ENCODE assay signal across 11 mouse cellular contexts in the genomic region with DNA sequence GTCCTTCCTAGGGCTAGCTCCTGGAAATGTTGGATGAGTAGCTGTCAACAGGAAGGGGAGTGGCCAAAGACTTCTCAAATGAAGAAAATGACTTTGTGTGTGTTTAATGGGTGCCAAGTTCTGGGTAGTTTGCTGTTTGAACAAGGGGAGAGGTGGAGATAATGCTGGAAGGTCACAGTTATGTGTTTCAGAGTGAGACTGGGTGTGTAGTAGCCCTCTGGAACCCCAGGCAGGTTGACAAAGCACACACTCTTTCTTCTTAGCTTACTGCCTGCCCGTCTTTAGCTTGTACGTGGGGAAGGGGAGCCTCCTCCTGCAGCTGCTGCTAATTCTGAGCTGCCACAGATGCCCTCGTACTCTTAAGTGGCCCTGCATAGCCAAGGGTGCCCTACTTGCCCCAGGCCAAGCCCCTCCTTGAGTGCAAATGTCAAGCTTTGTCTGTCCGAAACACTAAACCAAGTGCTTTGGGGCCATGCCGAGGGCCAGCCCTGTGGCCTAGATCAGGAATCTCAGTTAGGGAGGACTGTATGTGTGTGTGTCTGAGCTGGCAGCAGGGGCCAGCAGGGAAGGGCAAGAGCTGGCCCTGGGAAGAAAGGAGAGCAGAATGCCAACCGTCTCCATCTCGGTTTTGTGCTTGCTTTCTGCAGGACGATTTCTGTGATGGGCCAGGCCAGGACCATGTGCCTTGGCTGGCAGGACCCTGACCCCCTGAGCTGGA.
DNase-seq lines count a peak whose midpoint lies in the region; ATAC-seq lines count a peak whose summit lies in the region.
"Had no signal": no experiment of that assay in that cellular context is flagged by ENCODE, and none has a peak within 500 bp of the region (broad histone marks: within the 10 kb centered on the region; RNA-seq: fewer than 3 reads in every experiment).

No protein-coding gene starts in this region.

- H3K4me1 ChIP-seq in lung, embryonic 16.5 days (replicated peaks; ENCODE audit: control insufficient read depth, insufficient read depth, low read length) = peaks cover 4% of the 10 kb centered on the region; the same call in 1 of the 2 replicates
- H3K4me1 ChIP-seq in hindbrain, embryonic 14.5 days (replicated peaks; ENCODE audit: control insufficient read depth, insufficient read depth, low read length) = peaks cover 16% of the 10 kb centered on the region
- H3K4me1 ChIP-seq in midbrain, embryonic 16.5 days (ENCODE audit: control insufficient read depth, insufficient read depth, low read length) = peaks cover 35% of the 10 kb centered on the region
- H3K4me1 ChIP-seq: embryonic facial prominence, embryonic 13.5 days; limb, embryonic 15.5 days had no signal

- no peak for DNase-seq in lung, postnatal 36 days
- DNase-seq in hindbrain, embryonic 14.5 days (ENCODE audit: low spot score) = no peak
- no peak for DNase-seq in gastrocnemius, adult 8-10 months (ENCODE audit: low spot score in 2 of 2)
- no peak for DNase-seq in adrenal gland, postnatal 4 days (ENCODE audit: low spot score in 2 of 2)
- no peak for DNase-seq in left cerebral cortex, adult 8-10 months (ENCODE audit: low spot score in 2 of 2)
- DNase-seq: gastrocnemius, postnatal 10 days; thymus, adult 2 months had no signal

- no peak overlapping the region for H3K4me3 ChIP-seq in lung, embryonic 16.5 days (ENCODE audit: low read length)
- no peak overlapping the region for H3K4me3 ChIP-seq in hindbrain, embryonic 14.5 days (replicated peaks; ENCODE audit: low read length)
- H3K4me3 ChIP-seq in midbrain, embryonic 16.5 days (ENCODE audit: low read depth, low read length) = no peak overlapping the region
- H3K4me3 ChIP-seq: embryonic facial prominence, embryonic 13.5 days; limb, embryonic 15.5 days had no signal

- WGBS in lung, embryonic 16.5 days = 47% methylated on average over 8 of the region's 8 CpGs
- WGBS in hindbrain, embryonic 14.5 days = 48% methylated on average over 8 of the region's 8 CpGs
- 53% methylated on average over 8 of the region's 8 CpGs for WGBS in midbrain, embryonic 16.5 days

- 0 out of 2 replicates have a peak, but pooled peaks have one; percentile 29 for ATAC-seq in lung, embryonic 16.5 days (ENCODE audit: low read depth)
- ATAC-seq in hindbrain, embryonic 14.5 days (ENCODE audit: low FRiP score) = no peak; the same call in 1 of the 2 replicates
- no peak for ATAC-seq in midbrain, embryonic 16.5 days

- H3K27me3 ChIP-seq in lung, embryonic 16.5 days (ENCODE audit: control insufficient read depth, insufficient read depth, low read depth, low read length) = no peaks in the 10 kb centered on the region
- no peaks in the 10 kb centered on the region for H3K27me3 ChIP-seq in hindbrain, embryonic 14.5 days (ENCODE audit: control insufficient read depth, insufficient read depth, low read length)
- no peaks in the 10 kb centered on the region for H3K27me3 ChIP-seq in midbrain, embryonic 16.5 days (ENCODE audit: control insufficient read depth, insufficient read depth, low read depth, low read length)
- H3K27me3 ChIP-seq: embryonic facial prominence, embryonic 13.5 days; limb, embryonic 15.5 days had no signal

- H3K36me3 ChIP-seq in lung, embryonic 16.5 days (ENCODE audit: control insufficient read depth, insufficient read depth, low read length) = no peaks in the 10 kb centered on the region
- H3K36me3 ChIP-seq in hindbrain, embryonic 14.5 days (replicated peaks; ENCODE audit: control insufficient read depth, insufficient read depth) = no peaks in the 10 kb centered on the region
- H3K36me3 ChIP-seq in midbrain, embryonic 16.5 days (ENCODE audit: control insufficient read depth, insufficient read depth, low read length) = no peaks in the 10 kb centered on the region
- H3K36me3 ChIP-seq: embryonic facial prominence, embryonic 13.5 days; limb, embryonic 15.5 days had no signal

- H3K9me3 ChIP-seq in lung, embryonic 16.5 days (ENCODE audit: control insufficient read depth, low read length) = no peaks in the 10 kb centered on the region
- no peaks in the 10 kb centered on the region for H3K9me3 ChIP-seq in hindbrain, embryonic 14.5 days (ENCODE audit: control insufficient read depth, low read length)
- H3K9me3 ChIP-seq in midbrain, embryonic 16.5 days (replicated peaks; ENCODE audit: control insufficient read depth, low read length, poor library complexity, severe bottlenecking) = no peaks in the 10 kb centered on the region
- H3K9me3 ChIP-seq: embryonic facial prominence, embryonic 13.5 days; limb, embryonic 15.5 days had no signal

- no peak overlapping the region for H3K9ac ChIP-seq in lung, embryonic 16.5 days (ENCODE audit: low read length)
- no peak overlapping the region for H3K9ac ChIP-seq in hindbrain, embryonic 14.5 days
- no peak overlapping the region for H3K9ac ChIP-seq in midbrain, embryonic 16.5 days (ENCODE audit: low read depth, low read length)
- H3K9ac ChIP-seq: embryonic facial prominence, embryonic 13.5 days; limb, embryonic 15.5 days had no signal

- H3K27ac ChIP-seq in lung, embryonic 16.5 days (ENCODE audit: low read length) = peak overlapping the region; percentile 12
- H3K27ac ChIP-seq in hindbrain, embryonic 14.5 days = peak overlapping the region; percentile 70
- H3K27ac ChIP-seq in midbrain, embryonic 16.5 days (ENCODE audit: low read length) = peak overlapping the region; percentile 83
- H3K27ac ChIP-seq: embryonic facial prominence, embryonic 13.5 days; limb, embryonic 15.5 days had no signal

- H3K4me2 ChIP-seq in lung, embryonic 16.5 days (ENCODE audit: low read depth, low read length) = no peak overlapping the region
- H3K4me2 ChIP-seq in hindbrain, embryonic 14.5 days (replicated peaks) = no peak overlapping the region
- no peak overlapping the region for H3K4me2 ChIP-seq in midbrain, embryonic 16.5 days (ENCODE audit: low read length)
- H3K4me2 ChIP-seq: embryonic facial prominence, embryonic 13.5 days; limb, embryonic 15.5 days had no signal

Comparison
In these comparisons a context has a peak if more than half of its experiments do, and no peak if none do; other contexts are left out.
1. H3K27ac ChIP-seq: peak in every context shown above with its lines; median percentile 83 in midbrain, embryonic 16.5 days; 70 in hindbrain, embryonic 14.5 days; 12 in lung, embryonic 16.5 days.